Mouse (Mus musculus) embryonic facial prominence, embryonic 10.5 days (tissue): Measurements from ENCODE around the gene Trip4. TPM values are rescaled to one million over a fixed set of nuclear protein-coding genes. Genes with fewer than 3 reads are reported as not detected.
A peak's percentile ranks its signal among the peaks of the same experiment; 100 is the strongest.

Source experiments
- DNase-seq: peaks from one replicate; pipeline ENCODE4 v3.0.0-alpha.2; 2017; ENCODE audit warnings: low spot score
- H3K27ac ChIP-seq: fragments of 300-500 bp; sonication (generic); replicated peaks from 2 replicates; pipeline ENCODE4 v1.5.1; 2016; ENCODE audit warnings: mild to moderate bottlenecking
- H3K27me3 ChIP-seq: fragments of 300-500 bp; sonication (generic); replicated peaks from 2 replicates; pipeline ENCODE4 v1.6.1; 2016; ENCODE audit warnings: low read depth, mild to moderate bottlenecking; ENCODE audit not compliant: poor library complexity, severe bottlenecking
- H3K36me3 ChIP-seq: fragments of 300-500 bp; sonication (generic); replicated peaks from 2 replicates; pipeline ENCODE4 v1.6.1; 2016; ENCODE audit warnings: mild to moderate bottlenecking, moderate library complexity
- H3K4me1 ChIP-seq: fragments of 300-500 bp; sonication (generic); 2 replicates; pipeline ENCODE4 v1.6.1; 2016
- H3K4me3 ChIP-seq: fragments of 300-500 bp; sonication (generic); 2 replicates; pipeline ENCODE4 v1.5.1; 2016; ENCODE audit warnings: mild to moderate bottlenecking, moderate library complexity
- H3K9me3 ChIP-seq: fragments of 300-500 bp; sonication (generic); 2 replicates; pipeline ENCODE4 v1.6.1; 2016; ENCODE audit warnings: mild to moderate bottlenecking
- whole genome bisulfite sequencing: fragments of 180-500 bp; shearing (Covaris S2); methylation state at CpG from one replicate; pipeline ENCODE4 v1.1.7; 2016; 5-methylcytosine and 5-hydroxymethylcytosine counted together
- polyA plus RNA-seq: library from polyadenylated mRNA; unstranded; fragments of >200 nt; fragmentation: Nextera tagmentation; extraction: Ambion mirVana; gene quantifications from 2 replicates; pipeline ENCODE4 v1.2.1, GENCODE M21; 2016

Gene Trip4
- polyA plus RNA-seq, 1 experiment from 2014 or later: 34.1 TPM

GRCm38 (mm10) chr9:65891126-65891525 lies 17.5 kb downstream of the Trip4 start:
- Histone ChIP-seq H3K36me3 (peaks cover 44% of the 10 kb centered on the region), H3K9me3 (no peaks in the 10 kb centered on the region), H3K4me1 (peaks cover 18% of the 10 kb centered on the region), H3K27ac (peak overlapping the region; percentile 95), H3K27me3 (no peaks in the 10 kb centered on the region), H3K4me3 (peak overlapping the region; percentile 82)
- DNase-seq: peak; percentile 51
- WGBS: 5% methylated on average over 5 of the region's 5 CpGs

- peak within 1 kb of the TSS; percentile 82 for H3K4me3 ChIP-seq
- DNase-seq: peak; percentile 90
- H3K27me3 ChIP-seq: no peaks in the 10 kb centered on the region
- H3K9me3 ChIP-seq: no peaks in the 10 kb centered on the region
- under 1% methylated on average over 21 of the region's 21 CpGs for WGBS
- peak within 1 kb of the TSS; percentile 95 for H3K27ac ChIP-seq
- H3K36me3 ChIP-seq: peaks cover 35% of the 10 kb centered on the region
- H3K4me1 ChIP-seq: peaks cover 23% of the 10 kb centered on the region
Observed at GRCm38 (mm10) chr9:65890143-65890628, 18.4 kb downstream of the Trip4 start, which contains the start of gene Pclaf. TSS of gene Pclaf (plus strand) at chr9:65890237.

GRCm38 (mm10) chr9:65884564-65885315 lies 23.9 kb downstream of the Trip4 start:
- peak overlapping the region; percentile 86 for H3K27ac ChIP-seq
- no peaks in the 10 kb centered on the region for H3K9me3 ChIP-seq
- peak overlapping the region; percentile 77 for H3K4me3 ChIP-seq
- WGBS: under 1% methylated on average over 37 of the region's 37 CpGs
- H3K36me3 ChIP-seq: 0 out of 2 replicates have a peak, but pooled peaks cover 7% of the 10 kb centered on the region
- H3K4me1 ChIP-seq: peaks cover 14% of the 10 kb centered on the region
- H3K27me3 ChIP-seq: no peaks in the 10 kb centered on the region
- DNase-seq: peak; percentile 91

GRCm38 (mm10) chr9:65859656-65860055 lies 48.9 kb downstream of the Trip4 start:
- no peak overlapping the region for H3K27ac ChIP-seq
- H3K4me1 ChIP-seq: no peaks in the 10 kb centered on the region
- 67% methylated on average over 1 of the region's 1 CpGs for WGBS
- H3K9me3 ChIP-seq: no peaks in the 10 kb centered on the region
- no peak for DNase-seq
- H3K36me3 ChIP-seq: peaks cover 81% of the 10 kb centered on the region
- H3K4me3 ChIP-seq: no peak overlapping the region
- no peaks in the 10 kb centered on the region for H3K27me3 ChIP-seq

- Histone ChIP-seq H3K27ac (no peak overlapping the region), H3K36me3 (peaks cover 49% of the 10 kb centered on the region), H3K27me3 (no peaks in the 10 kb centered on the region), H3K4me3 (no peak overlapping the region), H3K9me3 (no peaks in the 10 kb centered on the region), H3K4me1 (no peaks in the 10 kb centered on the region)
- 40% methylated on average over 1 of the region's 1 CpGs for WGBS
- no peak for DNase-seq
Observed at GRCm38 (mm10) chr9:65850203-65850602, 58.4 kb downstream of the Trip4 start.

GRCm38 (mm10) chr9:65848154-65848553 lies 60.4 kb downstream of the Trip4 start:
- Histone ChIP-seq H3K4me1 (no peaks in the 10 kb centered on the region), H3K27ac (no peak overlapping the region), H3K4me3 (no peak overlapping the region), H3K27me3 (no peaks in the 10 kb centered on the region), H3K9me3 (no peaks in the 10 kb centered on the region), H3K36me3 (peaks cover 32% of the 10 kb centered on the region)
- DNase-seq: no peak

- Histone ChIP-seq H3K9me3 (no peaks in the 10 kb centered on the region), H3K27me3 (no peaks in the 10 kb centered on the region), H3K27ac (no peak overlapping the region), H3K36me3 (peaks cover 22% of the 10 kb centered on the region; the same call in 1 of the 2 replicates), H3K4me3 (no peak overlapping the region), H3K4me1 (no peaks in the 10 kb centered on the region)
- WGBS: 83% methylated on average over 7 of the region's 7 CpGs
- no peak for DNase-seq
Observed at GRCm38 (mm10) chr9:65844421-65845165, 64.0 kb downstream of the Trip4 start.

- no peak overlapping the region for H3K4me3 ChIP-seq
- peaks cover 4% of the 10 kb centered on the region; the same call in 1 of the 2 replicates for H3K4me1 ChIP-seq
- no peaks in the 10 kb centered on the region for H3K27me3 ChIP-seq
- H3K9me3 ChIP-seq: no peaks in the 10 kb centered on the region
- 93% methylated on average over 1 of the region's 1 CpGs for WGBS
- no peak overlapping the region for H3K27ac ChIP-seq
- DNase-seq: no peak
- peaks cover 34% of the 10 kb centered on the region for H3K36me3 ChIP-seq
Observed at GRCm38 (mm10) chr9:65839841-65840240, 68.8 kb downstream of the Trip4 start.

GRCm38 (mm10) chr9:65836916-65837315 lies 71.7 kb downstream of the Trip4 start:
- no peak for DNase-seq
- Histone ChIP-seq H3K36me3 (peaks cover 38% of the 10 kb centered on the region), H3K27me3 (no peaks in the 10 kb centered on the region), H3K27ac (no peak overlapping the region), H3K4me3 (no peak overlapping the region), H3K4me1 (peaks cover 5% of the 10 kb centered on the region), H3K9me3 (no peaks in the 10 kb centered on the region)

- Histone ChIP-seq H3K27ac (no peak overlapping the region), H3K36me3 (peaks cover 34% of the 10 kb centered on the region), H3K9me3 (no peaks in the 10 kb centered on the region), H3K4me3 (no peak overlapping the region), H3K4me1 (peaks cover 8% of the 10 kb centered on the region), H3K27me3 (no peaks in the 10 kb centered on the region)
- DNase-seq: no peak
- 81% methylated on average over 10 of the region's 10 CpGs for WGBS
Observed at GRCm38 (mm10) chr9:65834628-65835354, 73.8 kb downstream of the Trip4 start.

GRCm38 (mm10) chr9:65833640-65834039 lies 75.0 kb downstream of the Trip4 start:
- Histone ChIP-seq H3K27me3 (no peaks in the 10 kb centered on the region), H3K4me1 (peaks cover 11% of the 10 kb centered on the region), H3K9me3 (no peaks in the 10 kb centered on the region), H3K4me3 (no peak overlapping the region), H3K36me3 (peaks cover 27% of the 10 kb centered on the region), H3K27ac (no peak overlapping the region; the same call in 1 of the 2 replicates)
- DNase-seq: no peak

- peaks cover 13% of the 10 kb centered on the region for H3K4me1 ChIP-seq
- DNase-seq: no peak
- H3K9me3 ChIP-seq: no peaks in the 10 kb centered on the region
- 66% methylated on average over 2 of the region's 2 CpGs for WGBS
- H3K27me3 ChIP-seq: no peaks in the 10 kb centered on the region
- H3K36me3 ChIP-seq: peaks cover 23% of the 10 kb centered on the region
- H3K4me3 ChIP-seq: no peak overlapping the region
- H3K27ac ChIP-seq: no peak overlapping the region
Observed at GRCm38 (mm10) chr9:65833230-65833629, 75.4 kb downstream of the Trip4 start.
